Mouse (Mus musculus) embryo, embryonic 10 days (tissue): ENCODE results near the gene Gne.

Experiments
- DNase-seq: peaks from one replicate; pipeline ENCODE4 v3.0.0-alpha.2; 2015; ENCODE audit warnings: low spot score

Gene Gne

DNA sequence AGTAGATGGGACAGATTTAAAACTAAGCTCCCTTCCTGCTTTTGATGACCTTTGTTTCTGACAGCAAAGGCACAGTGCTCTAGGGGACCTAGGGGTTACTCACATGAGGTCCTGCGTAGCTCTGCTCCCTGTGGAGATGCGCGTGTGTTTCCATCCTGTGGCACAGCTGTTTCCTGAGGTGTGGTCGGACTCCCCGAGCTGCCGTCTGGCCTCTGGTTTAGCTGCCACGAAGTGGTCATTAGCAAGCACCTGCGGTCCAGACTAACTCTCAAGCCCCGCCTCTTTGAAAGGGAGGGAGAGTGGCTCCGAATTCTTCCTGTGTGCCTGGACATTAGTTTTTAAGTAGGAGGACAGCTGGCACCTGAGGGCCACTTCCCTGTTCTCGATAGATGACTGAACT lies at the start of gene Gne:
Gene Gne, minus strand, starts transcription at position 233 of the 400 bp plus-strand sequence.
- DNase-seq, result peak; percentile 43

DNA sequence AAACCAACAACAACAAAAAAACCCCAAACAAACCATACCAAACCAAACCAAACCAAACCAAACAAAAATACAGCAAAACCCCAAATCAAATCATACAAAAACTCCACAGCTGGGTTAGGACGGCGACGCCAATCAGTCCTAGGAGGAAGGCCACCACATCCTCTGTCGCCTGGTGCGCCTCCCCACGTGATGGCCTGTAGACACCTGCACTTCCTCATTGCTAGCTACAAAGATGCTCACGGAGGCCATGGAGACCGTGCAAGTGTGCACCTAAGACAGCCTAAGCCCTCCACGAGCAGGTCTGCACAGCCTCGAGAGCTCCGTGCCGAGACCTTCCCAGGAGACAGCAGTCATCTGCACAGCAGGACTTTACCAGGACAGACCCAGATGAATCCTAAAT lies 42.8 kb upstream of the Gne start:
- no peak for DNase-seq

DNA sequence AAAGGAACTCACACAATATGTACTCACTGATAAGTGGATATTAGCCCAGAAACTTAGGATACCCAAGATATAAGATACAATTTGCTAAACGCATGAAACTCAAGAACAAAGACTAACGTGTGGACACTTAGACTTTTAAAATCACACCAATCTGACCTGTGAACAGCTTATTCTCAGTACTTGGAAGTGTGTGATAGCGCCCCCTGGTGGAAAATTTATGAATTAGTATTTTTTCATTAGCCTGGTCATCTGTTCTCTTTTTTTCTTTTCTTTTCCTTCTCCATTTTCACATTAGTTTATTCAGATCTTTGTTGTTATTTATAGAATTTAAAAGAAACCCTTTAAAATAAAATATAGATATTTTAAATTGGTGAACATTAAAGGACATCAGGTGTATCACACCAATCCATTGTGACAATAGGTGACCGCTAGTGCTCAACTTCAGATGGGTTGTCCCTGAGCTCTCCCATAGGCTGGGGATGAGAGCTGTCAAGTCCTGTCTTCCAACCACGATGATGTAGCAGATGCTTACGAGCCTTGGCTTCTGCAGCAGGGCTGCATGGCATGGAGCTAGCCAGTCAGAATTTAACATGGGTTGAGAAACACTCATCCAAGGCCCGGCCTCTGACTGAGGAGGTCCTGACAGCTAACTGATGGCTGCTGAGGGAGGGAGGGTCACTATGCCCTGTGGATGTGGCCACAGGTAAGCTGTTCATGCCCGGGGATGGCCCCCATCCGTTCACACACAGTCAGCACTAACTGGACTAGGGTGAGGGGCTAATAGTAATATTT lies 35.6 kb upstream of the Gne start:
- DNase-seq, result no peak

DNA sequence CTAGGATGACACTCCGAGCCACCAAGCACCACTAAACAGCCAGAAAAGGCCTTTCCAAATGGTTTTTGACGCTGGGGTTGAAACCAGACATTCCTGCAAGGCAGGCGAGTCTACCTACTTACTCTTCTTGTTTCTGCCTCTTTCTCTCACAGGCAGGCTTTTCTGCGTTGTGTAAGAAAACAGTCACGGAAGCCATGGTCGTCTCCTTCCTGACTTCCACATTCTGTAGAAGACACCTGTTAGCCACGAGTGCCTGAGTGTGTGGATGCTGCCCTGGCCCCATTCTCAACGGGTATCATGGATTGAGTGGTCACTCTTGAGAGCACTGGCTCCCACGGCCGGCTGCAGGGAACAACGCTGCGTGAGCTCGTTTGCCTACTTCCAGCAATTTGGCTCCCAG lies 31.1 kb upstream of the Gne start:
- no peak for DNase-seq

DNA sequence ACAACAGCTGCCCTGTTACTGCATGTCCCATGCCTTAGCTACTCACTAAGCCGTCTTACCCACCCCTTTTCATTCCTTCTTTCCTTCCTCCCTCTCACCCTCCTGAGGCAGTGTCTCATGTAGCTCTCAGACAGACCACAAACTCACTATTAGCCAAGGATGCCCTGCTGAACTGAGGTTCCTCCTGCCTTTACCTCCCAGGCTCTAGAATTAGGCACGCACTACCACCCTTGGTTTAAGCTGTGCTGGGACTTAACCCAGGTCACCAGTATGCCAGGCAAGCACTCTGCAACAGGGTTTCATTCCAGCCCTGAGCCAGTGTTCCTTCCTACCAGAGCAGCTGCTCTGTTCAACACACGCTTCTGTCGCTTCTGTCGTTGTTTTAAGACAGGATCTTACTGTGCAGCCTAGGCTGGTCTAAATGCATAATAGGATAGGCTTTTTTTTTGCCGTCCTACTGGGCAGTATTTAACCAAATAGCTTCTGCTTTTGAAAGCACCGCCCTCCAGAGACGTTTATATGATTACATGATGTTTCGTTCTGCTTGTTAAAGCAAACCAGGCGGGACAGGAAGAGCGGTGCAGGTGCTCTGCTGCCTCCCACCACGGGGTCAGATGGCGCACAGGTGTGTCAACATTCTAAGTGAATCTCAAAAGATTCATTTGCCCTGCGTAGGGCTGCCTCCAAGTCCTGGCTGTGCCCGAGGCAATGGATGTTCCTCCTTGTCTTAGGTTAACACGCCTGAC lies 29.6 kb upstream of the Gne start:
- peak; percentile 32 for DNase-seq

DNA sequence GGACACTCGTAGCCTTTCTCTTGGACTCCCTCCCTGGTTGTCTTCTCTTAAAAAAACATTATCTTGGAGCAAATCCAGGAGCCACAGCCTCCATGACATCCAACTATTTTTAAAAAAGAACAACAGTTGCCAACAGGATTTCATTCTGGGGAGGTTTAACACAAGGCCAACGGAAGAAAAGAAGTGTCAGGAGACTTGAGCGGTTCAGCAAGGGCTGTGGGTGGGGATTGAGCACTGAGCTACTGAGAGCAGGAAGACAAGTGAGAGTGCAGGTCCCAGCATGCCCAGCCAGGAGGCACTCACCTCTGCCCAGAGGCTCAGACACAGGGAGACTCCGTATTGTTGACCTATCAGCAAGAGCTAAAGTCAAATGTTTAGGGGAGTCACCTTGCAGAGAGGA lies 28.8 kb upstream of the Gne start:
- no peak for DNase-seq

DNA sequence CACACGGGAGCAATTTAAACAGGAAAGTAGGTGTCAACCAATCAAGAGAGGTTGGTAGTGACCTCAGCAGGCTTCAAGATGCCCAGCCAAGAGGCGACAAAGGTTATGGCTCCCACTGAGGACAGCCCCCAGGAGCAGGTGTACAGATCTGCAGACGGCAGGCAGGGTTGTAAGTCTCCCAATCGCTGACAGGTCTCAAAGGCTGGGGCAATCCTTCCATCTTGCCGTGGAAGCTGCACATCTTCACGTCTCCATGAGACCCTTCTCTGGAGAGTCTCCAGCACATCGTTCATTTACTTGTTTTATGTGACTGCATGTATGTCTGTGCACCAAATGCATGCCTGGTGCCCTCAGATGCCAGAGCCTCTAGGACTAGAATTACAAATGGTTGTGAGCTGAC lies 26.8 kb upstream of the Gne start:
- no peak for DNase-seq

DNA sequence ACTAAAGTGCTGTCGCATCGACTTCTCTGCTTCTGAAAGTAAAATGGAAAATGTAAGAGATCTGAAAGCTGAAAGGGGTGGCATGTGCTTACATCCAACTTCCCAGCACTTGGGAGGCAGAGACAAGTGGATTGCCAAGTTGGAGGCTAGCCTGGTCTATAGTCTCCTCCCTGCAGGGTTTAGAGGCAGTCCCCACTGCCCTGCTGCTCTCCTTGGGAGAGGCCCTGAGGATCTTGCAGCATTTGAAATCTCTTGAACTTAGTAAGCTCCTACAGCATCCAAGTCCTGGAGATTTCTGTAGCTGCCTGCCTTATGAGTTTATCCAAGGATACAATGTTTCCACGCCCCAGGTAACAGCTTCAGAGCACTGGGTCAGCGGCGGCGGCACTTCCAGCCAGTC lies 24.3 kb upstream of the Gne start:
- no peak for DNase-seq

DNA sequence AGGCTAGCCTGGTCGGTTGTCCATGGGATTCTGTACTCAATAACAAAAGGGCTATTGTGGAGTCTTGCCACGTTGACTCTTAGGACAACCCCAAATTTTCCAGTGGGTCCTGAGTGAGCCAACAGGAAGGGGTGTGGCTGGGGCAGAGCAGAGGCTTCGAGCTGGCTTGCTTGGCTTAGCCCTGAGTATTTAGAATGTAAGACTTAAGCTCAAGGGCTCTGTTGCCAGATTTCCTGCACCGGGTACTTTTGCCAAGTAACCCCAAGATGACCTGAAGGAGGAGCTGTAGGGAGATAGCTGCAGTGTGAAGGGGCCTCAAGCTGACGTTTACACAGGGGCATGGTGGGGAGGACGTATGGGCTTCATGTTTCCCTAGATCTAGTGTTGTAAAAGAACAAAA lies 23.4 kb upstream of the Gne start:
- no peak for DNase-seq

DNA sequence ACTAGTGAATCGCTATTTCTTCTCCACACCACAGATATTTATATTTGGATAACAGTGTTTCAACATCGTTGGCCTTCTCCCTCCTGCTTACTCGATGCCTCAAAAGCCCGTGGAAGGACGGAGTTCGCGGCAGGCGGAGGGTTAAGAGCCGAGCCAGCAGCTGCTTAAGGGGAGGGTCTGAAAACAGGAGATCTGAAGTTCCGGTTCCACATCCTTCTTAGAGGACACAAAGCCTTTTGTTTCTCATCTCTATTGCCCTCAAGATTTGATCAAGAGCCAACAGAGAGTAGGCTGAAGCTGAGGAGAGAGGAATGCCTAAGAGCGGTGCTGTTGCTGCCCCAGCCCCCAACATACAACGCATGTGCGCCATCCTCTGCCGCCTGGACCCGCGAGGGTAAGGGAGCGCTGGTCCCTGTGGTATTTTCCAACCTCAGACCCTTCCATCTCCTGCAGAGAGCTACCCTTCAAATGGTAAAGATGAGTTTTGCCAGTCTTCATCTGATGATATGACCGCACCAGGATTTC lies 22.4 kb upstream of the Gne start:
- peak; percentile 45 for DNase-seq

DNA sequence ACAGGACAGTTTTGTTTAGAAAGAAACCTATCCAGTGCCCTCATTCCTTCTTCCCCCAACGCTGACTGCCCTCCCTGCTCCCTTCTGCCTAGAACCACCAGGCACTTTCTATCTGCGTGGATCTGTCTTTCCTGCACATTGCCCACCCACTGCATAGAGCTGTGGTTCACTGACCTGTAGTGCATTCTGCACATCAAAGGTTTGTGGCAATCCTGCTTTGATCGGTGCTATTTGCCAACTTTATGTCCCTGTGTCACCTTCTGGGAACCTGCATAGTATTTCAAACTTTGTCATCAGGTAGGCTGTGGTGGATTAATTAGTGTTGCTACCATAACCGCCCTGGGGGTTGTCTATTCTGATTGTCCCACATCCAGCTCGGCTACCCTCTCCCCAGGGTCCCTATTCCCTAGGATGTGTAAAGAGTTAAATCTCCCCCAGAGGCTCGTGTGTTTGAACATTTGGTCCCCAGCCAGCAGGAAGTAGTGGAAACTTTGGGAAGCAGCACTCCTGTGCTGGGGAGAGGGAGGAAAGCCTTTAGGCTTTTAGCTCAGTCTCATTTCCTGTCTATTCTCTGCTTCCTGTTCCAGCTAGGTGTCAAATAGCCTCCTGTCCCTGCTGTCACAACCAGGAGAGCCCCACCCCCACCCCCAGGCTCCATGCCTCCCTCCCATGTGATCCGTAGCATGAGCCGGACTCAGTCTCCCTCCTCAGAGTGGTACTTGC lies 20.4 kb upstream of the Gne start:
- no peak for DNase-seq

DNA sequence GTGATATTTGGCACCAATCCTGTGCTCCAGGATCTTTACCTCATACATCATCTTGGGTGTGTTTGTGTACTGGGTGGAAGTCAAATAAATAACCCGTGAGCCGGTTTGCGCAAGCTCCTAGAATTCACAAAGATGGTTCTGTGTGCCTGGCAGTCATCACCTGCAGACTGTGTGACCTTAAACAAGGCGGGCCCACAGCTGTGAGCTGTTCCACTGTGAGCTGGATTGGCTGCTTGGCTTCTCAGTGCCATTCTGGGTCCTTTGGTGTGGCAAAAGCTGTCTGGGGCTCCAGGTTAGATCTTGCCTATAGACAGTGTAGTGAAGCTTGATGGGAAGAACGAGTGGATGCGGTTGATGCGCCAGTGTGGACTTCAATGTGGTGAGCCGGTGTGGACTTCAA lies 19.6 kb upstream of the Gne start:
- no peak for DNase-seq

DNA sequence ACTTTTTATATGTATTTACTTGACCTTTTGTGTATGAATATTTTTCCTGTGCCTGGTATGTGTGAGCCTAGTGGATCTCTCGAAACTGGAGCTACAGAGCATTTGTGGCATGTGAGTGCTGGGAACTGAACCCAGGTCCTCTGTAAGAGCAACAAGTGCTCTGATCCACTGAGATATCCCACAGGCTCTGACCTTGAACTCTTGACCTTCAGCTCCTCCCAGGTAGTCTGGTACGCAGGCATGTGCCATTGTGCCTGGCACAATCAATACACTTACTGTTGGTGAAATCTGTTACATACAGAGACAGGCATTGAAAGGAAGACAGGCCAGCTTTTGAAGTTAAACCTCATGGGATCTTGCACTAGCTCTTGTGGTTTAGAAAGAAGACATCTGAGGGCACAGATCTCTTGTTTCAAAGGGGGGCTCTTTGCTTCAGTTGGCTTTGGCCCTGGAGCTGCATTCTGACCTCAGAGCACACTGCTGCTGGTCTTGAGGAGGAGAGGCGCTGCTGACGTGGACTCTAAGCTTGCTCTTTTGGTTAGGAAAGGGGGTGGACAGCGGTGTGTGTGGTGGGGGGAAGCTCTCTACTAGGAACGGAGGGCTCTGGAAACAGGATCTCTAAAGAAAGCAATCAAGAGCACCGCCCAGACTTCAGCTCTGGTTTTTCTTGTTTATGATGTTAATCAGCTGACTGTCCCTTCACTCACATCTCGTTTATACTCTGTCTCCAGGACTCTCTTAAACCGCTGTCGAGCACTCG lies 13.8 kb upstream of the Gne start:
- DNase-seq, result no peak

DNA sequence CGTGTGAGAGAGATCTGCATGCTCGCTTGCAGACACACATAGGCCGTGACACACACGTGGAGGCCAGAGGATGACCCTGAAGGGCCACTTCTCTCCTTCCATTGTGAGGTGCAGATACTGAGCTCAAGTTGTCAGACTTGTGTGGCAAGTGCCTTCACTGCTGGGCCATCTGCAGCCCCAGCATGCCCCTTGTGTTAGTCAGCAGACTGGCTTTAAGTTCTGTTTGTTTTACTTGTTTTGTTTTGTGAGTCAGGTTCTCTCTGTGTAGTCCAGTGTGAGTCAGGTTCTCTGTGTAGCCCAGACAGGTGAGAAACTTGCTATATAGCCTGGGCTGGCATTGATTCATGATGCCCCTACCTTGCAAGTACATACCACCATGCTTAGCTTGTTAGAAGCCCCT lies 10.5 kb upstream of the Gne start:
- no peak for DNase-seq

DNA sequence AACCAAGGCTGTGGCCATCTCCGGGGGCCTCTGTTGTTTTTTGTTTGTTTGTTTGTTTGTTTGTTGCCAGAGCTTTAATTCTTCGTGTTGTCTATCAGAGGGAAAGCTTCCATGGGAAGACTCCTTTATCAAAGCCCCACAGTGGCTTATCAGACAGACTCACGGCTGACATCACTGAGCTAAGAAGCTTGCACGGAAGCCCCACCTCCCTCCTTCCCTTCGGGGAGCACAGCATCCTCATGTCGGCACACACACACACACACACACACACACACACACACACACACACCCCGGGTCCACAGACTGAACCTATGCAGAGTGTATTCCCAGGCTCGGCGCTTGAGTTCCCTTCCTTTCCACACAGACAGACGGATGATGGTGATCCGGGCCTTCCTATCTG lies 8.4 kb upstream of the Gne start:
- DNase-seq, result no peak

DNA sequence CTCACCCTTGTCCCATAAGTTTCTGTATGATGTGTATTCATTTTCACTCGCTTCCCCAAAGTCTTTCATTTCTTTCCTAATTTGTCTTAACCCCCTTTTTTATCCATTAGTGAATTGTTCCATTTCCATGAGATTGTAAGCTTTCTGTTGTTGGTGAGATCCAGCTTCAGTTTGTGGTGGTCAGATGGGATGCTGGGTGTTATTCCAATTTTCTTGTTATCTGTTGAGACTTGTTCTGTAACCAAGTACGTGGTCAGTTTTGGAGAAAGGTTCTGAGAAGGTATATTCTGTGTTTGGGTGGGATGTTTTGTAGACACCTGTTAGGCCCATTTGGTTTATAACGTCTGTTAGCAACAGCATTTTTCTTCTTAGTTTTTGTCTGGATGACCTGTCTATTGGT lies 1.6 kb upstream of the Gne start:
- no peak for DNase-seq

DNA sequence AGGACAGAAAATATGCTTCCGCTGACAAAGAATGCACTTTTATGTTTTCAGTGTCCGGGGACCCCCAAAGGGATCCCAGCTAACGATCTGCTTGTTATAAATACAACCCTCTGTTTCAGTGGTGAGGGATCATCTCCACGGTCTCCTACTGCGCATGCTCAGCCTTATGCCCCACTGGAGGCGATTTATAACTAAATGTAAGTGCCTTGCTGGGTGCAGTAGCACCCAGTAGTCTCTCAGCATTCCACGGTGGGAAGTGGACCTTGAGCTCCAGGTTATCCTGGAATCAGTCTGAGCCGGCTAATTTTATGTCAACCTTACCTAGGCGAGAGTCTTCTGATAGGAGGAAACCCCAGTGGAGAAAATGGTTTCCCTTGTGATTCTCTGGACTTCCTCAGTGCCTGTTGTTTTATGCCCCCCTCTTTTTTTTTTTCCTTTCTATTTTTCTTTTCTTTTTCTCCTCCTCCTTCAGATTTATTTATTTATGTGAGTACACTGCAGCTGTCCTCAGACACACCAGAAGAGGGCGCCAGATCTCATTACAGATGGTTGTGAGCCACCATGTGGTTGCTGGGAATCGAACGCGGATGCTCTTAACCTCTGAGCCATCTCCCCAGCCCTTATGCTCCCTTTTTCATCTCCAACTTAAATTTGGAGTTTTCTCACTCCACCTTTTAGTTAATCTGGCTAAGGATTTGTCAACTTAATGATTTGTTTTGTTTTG lies 787 bp upstream of the Gne start:
- no peak for DNase-seq

DNA sequence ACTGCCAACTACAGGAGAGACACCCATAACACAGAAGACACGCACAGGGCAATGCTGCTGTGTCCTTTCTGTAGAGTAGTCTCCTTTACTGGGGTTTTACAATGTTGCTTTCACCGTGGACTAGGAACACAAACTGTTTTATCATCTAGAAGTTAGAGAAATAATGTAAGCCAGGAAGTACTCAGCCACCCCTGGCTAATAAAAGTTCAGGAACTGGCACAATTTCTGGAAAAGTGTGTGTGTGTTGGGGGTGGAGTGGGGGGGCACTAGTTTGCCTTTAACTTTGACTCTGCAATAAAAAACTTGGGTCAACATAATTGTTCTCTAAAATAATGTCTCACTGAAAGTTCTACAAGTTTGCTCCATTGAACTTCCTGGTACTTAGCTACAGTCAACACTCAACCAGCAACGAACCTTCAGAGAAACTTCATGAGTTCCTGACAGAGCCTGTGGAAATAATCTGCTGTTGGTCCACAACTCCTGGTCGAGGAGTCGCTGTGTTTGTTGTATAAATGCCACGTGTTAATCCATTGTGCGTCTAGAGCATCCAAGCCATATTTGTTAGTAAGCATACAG lies 5.5 kb downstream of the Gne start:
- no peak for DNase-seq

DNA sequence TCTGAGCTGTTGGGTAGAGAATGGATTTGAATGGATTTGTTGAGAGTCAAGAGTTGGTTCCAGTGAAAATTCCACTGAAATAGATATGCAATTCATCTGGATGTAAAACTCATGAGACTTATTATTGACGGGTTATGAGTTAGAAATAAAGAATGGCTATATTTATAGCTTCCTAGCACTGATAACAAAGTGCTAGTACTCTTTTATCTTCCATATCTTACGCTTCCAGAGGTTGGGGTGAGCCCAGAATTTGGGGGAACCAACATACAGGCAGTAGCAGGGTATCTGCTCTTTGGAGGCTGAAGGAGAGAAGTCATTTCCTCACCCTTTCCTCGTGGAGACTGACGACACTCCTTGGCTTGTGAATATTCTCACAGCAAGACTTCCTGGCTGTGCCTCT lies 9.6 kb downstream of the Gne start:
- DNase-seq, result no peak

DNA sequence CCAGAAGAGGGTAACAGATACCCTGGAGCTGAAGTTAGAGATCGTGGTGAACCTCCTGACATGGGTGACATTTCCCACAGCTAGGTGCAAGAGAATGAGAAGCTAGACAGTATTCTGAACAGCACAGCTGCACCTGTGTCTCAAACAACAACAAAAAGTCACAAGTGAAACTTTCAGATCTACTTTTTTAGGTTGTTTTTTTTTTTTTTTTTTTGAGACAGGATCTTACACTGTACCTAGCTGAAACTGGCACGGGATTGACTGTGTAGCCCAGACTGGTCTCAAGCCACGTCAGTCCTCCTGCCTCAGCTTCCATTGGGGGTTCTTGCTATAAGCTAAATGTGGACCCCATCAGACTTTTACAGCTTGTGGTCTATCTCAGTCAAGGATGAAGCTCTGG lies 10.2 kb downstream of the Gne start:
- no peak for DNase-seq

DNA sequence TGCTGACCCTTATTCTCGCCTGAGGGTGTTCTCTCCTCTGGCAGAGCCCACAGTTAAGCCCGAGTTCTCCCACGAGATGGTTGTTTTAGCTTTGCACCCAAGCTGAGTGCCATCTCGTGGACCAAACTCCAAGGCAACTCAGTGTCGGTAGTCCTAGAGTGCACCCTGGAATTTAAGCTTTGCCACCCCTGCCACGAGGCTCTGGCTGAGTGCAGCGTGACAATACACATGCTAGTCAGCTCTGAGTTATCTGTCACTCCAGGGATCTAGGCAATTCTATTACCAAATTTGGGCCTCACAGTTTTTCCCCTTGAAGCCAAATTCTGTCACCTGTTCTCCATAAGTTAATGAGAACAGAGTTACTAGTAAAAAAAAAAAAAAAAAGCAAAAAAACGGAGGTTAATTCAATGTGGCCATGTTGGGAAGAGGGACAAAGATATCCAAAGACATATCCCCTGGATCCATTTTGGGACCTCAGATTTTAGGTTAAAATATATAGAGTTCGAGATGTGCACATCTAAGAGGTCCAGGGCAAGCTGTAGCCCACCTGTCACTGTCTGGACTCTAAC lies 11.0 kb downstream of the Gne start:
- DNase-seq, result no peak
